Mouse (Mus musculus) hindbrain, embryonic 14.5 days (tissue): ENCODE results near the gene Adtrp. TPM values are rescaled to one million over a fixed set of nuclear protein-coding genes. Genes with fewer than 3 reads are reported as not detected.

ENCODE experiments used
- ATAC-seq: fragments of 200-750 bp; cut with Nextera tagmentation; 2 replicates; pipeline ENCODE4 v1.8.0; 2017; ENCODE audit warnings: moderate number of reproducible peaks, mild to moderate bottlenecking, moderate TSS enrichment, moderate library complexity; ENCODE audit not compliant: low FRiP score
- DNase-seq: peaks from one replicate; pipeline ENCODE4 v3.0.0-alpha.2; 2015; ENCODE audit warnings: low spot score
- H3K27ac ChIP-seq: fragments of 300-500 bp; sonication (generic); 2 replicates; pipeline ENCODE4 v1.5.1; 2014; ENCODE audit warnings: mild to moderate bottlenecking, moderate library complexity
- H3K27me3 ChIP-seq: fragments of 300-500 bp; sonication (generic); 2 replicates; pipeline ENCODE4 v1.6.1; 2014; ENCODE audit warnings: mild to moderate bottlenecking, low read length, mixed read lengths; ENCODE audit not compliant: control insufficient read depth, insufficient read depth
- H3K36me3 ChIP-seq: fragments of 300-500 bp; sonication (generic); replicated peaks from 2 replicates; pipeline ENCODE4 v1.6.1; 2014; ENCODE audit not compliant: control insufficient read depth, insufficient read depth
- H3K4me1 ChIP-seq: fragments of 300-500 bp; sonication (generic); replicated peaks from 2 replicates; pipeline ENCODE4 v1.6.1; 2014; ENCODE audit warnings: antibody characterized with exemption, low read length, mixed read lengths; ENCODE audit not compliant: control insufficient read depth, insufficient read depth
- H3K4me2 ChIP-seq: fragments of 300-500 bp; sonication (generic); replicated peaks from 2 replicates; pipeline ENCODE4 v1.6.1; 2014; ENCODE audit warnings: mild to moderate bottlenecking, moderate library complexity
- H3K4me3 ChIP-seq: fragments of 300-500 bp; sonication (generic); replicated peaks from 2 replicates; pipeline ENCODE4 v1.5.1; 2014; ENCODE audit warnings: mild to moderate bottlenecking, low read length
- H3K9ac ChIP-seq: fragments of 300-500 bp; sonication (generic); 2 replicates; pipeline ENCODE4 v1.6.1; 2014
- H3K9me3 ChIP-seq: fragments of 300-500 bp; sonication (generic); 2 replicates; pipeline ENCODE4 v1.6.1; 2016; ENCODE audit warnings: low read length; ENCODE audit not compliant: control insufficient read depth
- WGBS: fragments of 180-500 bp; shearing (Covaris S2); extraction: QIAGEN DNeasy Blood & Tissue Kit; methylation state at CpG from one replicate; pipeline ENCODE4 v1.1.7; 2014; 5-methylcytosine and 5-hydroxymethylcytosine counted together
- polyA plus RNA-seq: library from polyadenylated mRNA; unstranded; fragments of >200 nt; fragmentation: Nextera tagmentation; extraction: Ambion mirVana; gene quantifications from 2 replicates; pipeline ENCODE4 v1.2.1, GENCODE M21; 2014

Adtrp gene
- polyA plus RNA-seq, 1 experiment from 2014 or later, result 0.21 TPM

- Histone ChIP-seq H3K4me2 (no peak overlapping the region), H3K9me3 (no peaks in the 10 kb centered on the region; the same call in 1 of the 2 replicates), H3K4me1 (no peaks in the 10 kb centered on the region), H3K36me3 (no peaks in the 10 kb centered on the region), H3K27me3 (no peaks in the 10 kb centered on the region), H3K27ac (no peak overlapping the region), H3K9ac (no peak overlapping the region), H3K4me3 (no peak overlapping the region)
- ATAC-seq (no peak), DNase-seq (no peak)
- 92% methylated on average over 4 of the region's 4 CpGs for WGBS
Measured at GRCm38 (mm10) chr13:41767941-41768340, 79.5 kb downstream of the Adtrp start.

- H3K4me3 ChIP-seq, result no peak overlapping the region
- H3K4me1 ChIP-seq, result peaks cover 21% of the 10 kb centered on the region
- DNase-seq (no peak), ATAC-seq (no peak)
- no peaks in the 10 kb centered on the region for H3K36me3 ChIP-seq
- H3K27ac ChIP-seq, result no peak overlapping the region
- no peaks in the 10 kb centered on the region; the same call in 1 of the 2 replicates for H3K9me3 ChIP-seq
- no peaks in the 10 kb centered on the region for H3K27me3 ChIP-seq
- H3K4me2 ChIP-seq, result no peak overlapping the region
- 91% methylated on average over 3 of the region's 3 CpGs for WGBS
- H3K9ac ChIP-seq, result no peak overlapping the region
Measured at GRCm38 (mm10) chr13:41761986-41762385, 85.5 kb downstream of the Adtrp start.

GRCm38 (mm10) chr13:41760484-41760883, 87.0 kb downstream of the Adtrp start:
- DNase-seq (no peak), ATAC-seq (no peak)
- Histone ChIP-seq H3K36me3 (no peaks in the 10 kb centered on the region), H3K9ac (no peak overlapping the region), H3K4me3 (no peak overlapping the region), H3K4me1 (peaks cover 21% of the 10 kb centered on the region), H3K27me3 (no peaks in the 10 kb centered on the region), H3K9me3 (no peaks in the 10 kb centered on the region; the same call in 1 of the 2 replicates), H3K4me2 (no peak overlapping the region), H3K27ac (no peak overlapping the region)
- WGBS, result 31% methylated on average over 10 of the region's 10 CpGs

DNA sequence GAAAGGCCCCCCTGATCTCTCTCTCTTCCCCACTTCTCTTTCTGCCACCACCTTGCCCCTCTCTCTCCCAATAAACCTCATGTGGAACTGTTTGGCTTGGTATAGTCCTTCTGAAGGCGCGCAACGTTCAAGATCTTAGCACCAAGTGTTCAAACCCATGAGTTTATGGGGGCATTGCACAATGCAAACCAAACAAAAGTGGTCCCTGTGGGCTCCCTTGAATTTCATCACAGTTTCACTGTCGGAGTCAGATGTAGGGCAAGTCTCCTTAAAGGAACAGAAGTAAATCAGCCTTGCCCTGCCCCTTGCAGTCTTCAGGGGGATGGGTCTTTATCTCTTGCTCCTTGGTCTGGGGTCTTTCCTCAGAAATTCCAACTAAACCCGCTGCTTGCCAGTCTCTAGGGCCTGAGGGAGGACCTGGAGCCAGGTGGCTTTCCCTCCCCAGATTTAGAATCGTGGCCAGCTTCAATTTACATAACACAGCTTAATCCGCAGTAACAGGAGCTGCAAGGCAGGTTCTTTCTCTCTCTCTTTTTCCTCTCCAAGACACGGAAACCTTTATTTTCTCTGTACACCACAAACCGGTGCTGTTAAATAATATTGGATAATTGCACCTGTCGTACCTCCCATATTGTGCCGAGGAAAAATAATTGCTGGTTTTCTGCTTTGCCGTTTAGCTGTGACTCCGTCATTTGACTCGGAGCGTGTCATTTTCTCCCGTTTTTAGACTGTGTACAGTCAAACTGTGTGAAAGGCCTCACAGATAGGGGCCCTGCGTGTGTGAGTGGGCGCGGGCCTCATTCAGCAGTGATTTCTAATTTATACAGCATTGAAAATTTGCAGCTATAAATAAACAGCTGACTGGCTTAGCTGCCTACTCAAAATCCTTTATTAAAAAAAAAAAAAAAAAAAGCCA, 88.7 kb downstream of the Adtrp start:
- Histone ChIP-seq H3K36me3 (no peaks in the 10 kb centered on the region), H3K4me2 (0 out of 2 replicates have a peak overlapping the region, but pooled peaks have one; percentile 8), H3K4me1 (peaks cover 21% of the 10 kb centered on the region), H3K9me3 (no peaks in the 10 kb centered on the region), H3K9ac (peak overlapping the region; percentile 22; the same call in 1 of the 2 replicates), H3K4me3 (no peak overlapping the region), H3K27ac (peak overlapping the region; percentile 56; the same call in 1 of the 2 replicates), H3K27me3 (no peaks in the 10 kb centered on the region)
- ATAC-seq (no peak), DNase-seq (no peak)
- 45% methylated on average over 19 of the region's 19 CpGs for WGBS

- no peak overlapping the region for H3K9ac ChIP-seq
- H3K4me1 ChIP-seq, result no peaks in the 10 kb centered on the region
- H3K36me3 ChIP-seq, result no peaks in the 10 kb centered on the region
- no peaks in the 10 kb centered on the region for H3K9me3 ChIP-seq
- ATAC-seq (no peak), DNase-seq (no peak)
- H3K27ac ChIP-seq, result no peak overlapping the region
- H3K4me2 ChIP-seq, result no peak overlapping the region
- H3K27me3 ChIP-seq, result no peaks in the 10 kb centered on the region
- H3K4me3 ChIP-seq, result no peak overlapping the region
- 87% methylated on average over 5 of the region's 5 CpGs for WGBS
Measured at GRCm38 (mm10) chr13:41753114-41753513, 94.4 kb downstream of the Adtrp start.

DNA sequence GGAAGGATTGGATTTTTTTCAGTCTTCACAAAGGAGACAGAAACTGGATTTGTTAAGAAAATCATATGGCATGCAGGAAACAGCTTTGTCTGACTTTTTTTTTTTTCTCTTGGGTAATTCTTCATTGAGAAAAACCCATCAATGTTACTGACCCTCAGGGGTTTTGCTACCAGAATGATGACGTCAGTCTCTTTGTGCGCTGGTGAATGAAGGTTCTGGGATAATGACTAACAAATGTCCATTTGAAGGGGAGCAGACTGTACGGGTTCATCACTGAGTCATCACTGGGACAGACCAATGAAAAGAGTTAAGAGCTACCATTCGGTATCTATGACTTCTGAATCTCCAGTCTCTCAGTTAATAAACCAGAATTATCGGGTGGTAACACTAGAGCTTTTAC, 97.0 kb downstream of the Adtrp start:
- no peak for DNase-seq

GRCm38 (mm10) chr13:41748866-41749265, 98.6 kb downstream of the Adtrp start:
- WGBS, result 88% methylated on average over 9 of the region's 9 CpGs
- ATAC-seq, result no peak

More for the DNA sequence above, 97.0 kb downstream of the Adtrp start:
- Histone ChIP-seq H3K4me1 (no peaks in the 10 kb centered on the region), H3K27ac (no peak overlapping the region), H3K4me3 (no peak overlapping the region), H3K36me3 (no peaks in the 10 kb centered on the region), H3K9ac (no peak overlapping the region), H3K27me3 (no peaks in the 10 kb centered on the region), H3K9me3 (no peaks in the 10 kb centered on the region), H3K4me2 (no peak overlapping the region)
- 57% methylated on average over 5 of the region's 5 CpGs for WGBS
- no peak for ATAC-seq

DNA sequence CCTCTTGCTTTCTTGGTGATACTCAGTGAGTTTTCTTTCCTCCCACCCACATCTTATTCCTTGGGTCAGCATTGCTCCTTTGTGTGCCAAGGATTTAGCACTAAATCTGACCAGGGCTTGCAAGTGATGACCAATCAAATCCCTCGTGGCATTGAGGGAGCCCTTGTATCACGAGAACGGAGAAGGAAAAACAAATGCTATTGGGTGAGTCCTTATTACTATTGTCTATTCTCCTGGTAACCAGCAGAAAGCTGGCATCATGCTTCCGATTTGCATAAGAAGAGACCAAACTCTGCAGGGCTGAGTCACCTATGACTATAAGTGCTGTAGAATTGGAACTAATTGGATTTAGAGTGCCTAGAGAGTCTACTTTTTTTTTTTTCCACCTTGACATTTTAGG, 99.8 kb downstream of the Adtrp start:
- Histone ChIP-seq H3K4me3 (no peak overlapping the region), H3K9me3 (no peaks in the 10 kb centered on the region), H3K27ac (no peak overlapping the region), H3K4me1 (no peaks in the 10 kb centered on the region), H3K36me3 (no peaks in the 10 kb centered on the region), H3K27me3 (no peaks in the 10 kb centered on the region), H3K4me2 (no peak overlapping the region), H3K9ac (no peak overlapping the region)
- WGBS, result 68% methylated on average over 4 of the region's 4 CpGs
- no peak for ATAC-seq
- no peak for DNase-seq

More at GRCm38 (mm10) chr13:41748866-41749265, 98.6 kb downstream of the Adtrp start:
- H3K36me3 ChIP-seq, result no peaks in the 10 kb centered on the region
- H3K9me3 ChIP-seq, result no peaks in the 10 kb centered on the region
- no peak overlapping the region for H3K4me2 ChIP-seq
- H3K27ac ChIP-seq, result no peak overlapping the region
- H3K4me1 ChIP-seq, result no peaks in the 10 kb centered on the region
- no peak overlapping the region for H3K9ac ChIP-seq
- no peaks in the 10 kb centered on the region for H3K27me3 ChIP-seq
- no peak for DNase-seq
- no peak overlapping the region for H3K4me3 ChIP-seq

DNA sequence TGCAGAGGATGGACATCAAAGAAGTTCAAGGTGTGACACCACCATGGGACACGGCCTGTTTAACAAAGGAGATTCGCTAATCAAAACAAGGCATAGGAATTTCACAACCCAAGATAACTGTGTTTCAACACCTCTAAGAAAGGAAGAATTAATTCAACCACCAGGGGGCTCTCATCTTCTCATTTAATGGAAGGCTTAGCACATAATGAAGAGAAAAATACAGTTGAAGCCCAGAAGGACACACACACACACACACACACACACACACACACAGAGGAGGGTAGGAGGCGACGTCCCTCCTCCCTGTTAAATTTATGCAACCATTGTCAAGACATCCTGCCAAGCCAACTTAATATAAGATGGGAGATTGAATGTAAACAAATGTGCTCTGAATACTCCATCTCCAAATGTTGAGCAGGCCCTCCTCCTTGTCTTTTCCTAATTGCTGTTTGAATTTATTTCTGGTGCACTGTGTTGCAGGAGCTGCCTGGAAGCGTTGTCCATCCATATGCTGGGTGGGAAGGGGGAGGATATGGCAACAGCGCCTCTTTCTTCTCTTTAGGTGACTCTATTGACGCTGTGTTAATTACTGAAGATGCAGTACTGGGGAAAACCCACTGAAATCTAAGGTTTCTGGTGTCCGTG, 100.4 kb downstream of the Adtrp start:
- no peak overlapping the region for H3K4me3 ChIP-seq
- no peaks in the 10 kb centered on the region for H3K4me1 ChIP-seq
- no peaks in the 10 kb centered on the region for H3K9me3 ChIP-seq
- H3K36me3 ChIP-seq, result no peaks in the 10 kb centered on the region
- peak; percentile 27; the same call in 1 of the 2 replicates for ATAC-seq
- no peak overlapping the region for H3K9ac ChIP-seq
- H3K4me2 ChIP-seq, result no peak overlapping the region
- no peaks in the 10 kb centered on the region for H3K27me3 ChIP-seq
- H3K27ac ChIP-seq, result no peak overlapping the region
- WGBS, result 60% methylated on average over 8 of the region's 8 CpGs
- peak; percentile 79 for DNase-seq
